Mouse (Mus musculus) stomach, postnatal 0 days (tissue): ENCODE results near the gene Dner.

Source experiments
- CTCF ChIP-seq: IDR thresholded peaks from 2 replicates; pipeline ENCODE4 v1.5.1; 2016; ENCODE audit warnings: antibody characterized with exemption, low read depth, mild to moderate bottlenecking, moderate library complexity
- EP300 ChIP-seq: optimal IDR thresholded peaks from 2 replicates; pipeline ENCODE3; 2016; ENCODE audit warnings: antibody characterized with exemption

- TF ChIP-seq EP300 (no peak), CTCF (no peak)
Measured at GRCm38 (mm10) chr1:84382709-84383108, 313.3 kb downstream of the Dner start.
